Mouse (Mus musculus): ENCODE data around the gene Pak2. TPM values are rescaled to one million over a fixed set of nuclear protein-coding genes. Genes with fewer than 3 reads are reported as not detected.

The Pak2 gene
- polyA plus RNA-seq, 1 experiment, result 16.8 TPM

GRCm38 (mm10) chr16:32059840-32060523, 19.2 kb downstream of the Pak2 start:
- no peak for DNase-seq (ENCODE audit: low read depth in 1 of 2, low spot score in 2 of 2)
- Histone ChIP-seq H3K4me1 (ENCODE audit: control insufficient read depth, insufficient read depth, insufficient read length) (peaks cover 14% of the 10 kb centered on the region; the same call in 1 of the 2 replicates), H3K27me3 (ENCODE audit: control insufficient read depth, insufficient read depth, low read length) (no peaks in the 10 kb centered on the region), H3K36me3 (ENCODE audit: control insufficient read depth, insufficient read depth, low read length) (no peaks in the 10 kb centered on the region), H3K4me3 (ENCODE audit: extremely low read depth, insufficient read depth, insufficient read length) (no peak overlapping the region), H3K27ac (ENCODE audit: insufficient read depth, low read length) (no peak overlapping the region)
- WGBS, result 19% methylated on average over 6 of the region's 6 CpGs
- TF ChIP-seq CTCF (IDR thresholded peaks at IDR 0.05; ENCODE audit: extremely low read depth, insufficient read depth, insufficient read length, insufficient replicate concordance) (no peak), POLR2A (IDR thresholded peaks at IDR 0.05; ENCODE audit: low read depth, low read length) (no peak)

GRCm38 (mm10) chr16:32058817-32059216, 20.3 kb downstream of the Pak2 start:
- no peaks in the 10 kb centered on the region for H3K36me3 ChIP-seq (ENCODE audit: control insufficient read depth, insufficient read depth, low read length)
- no peak overlapping the region for H3K4me3 ChIP-seq (ENCODE audit: extremely low read depth, insufficient read depth, insufficient read length)
- peaks cover 10% of the 10 kb centered on the region; the same call in 1 of the 2 replicates for H3K4me1 ChIP-seq (ENCODE audit: control insufficient read depth, insufficient read depth, insufficient read length)
- DNase-seq (ENCODE audit: low read depth in 1 of 2, low spot score in 2 of 2), result no peak
- H3K27me3 ChIP-seq (ENCODE audit: control insufficient read depth, insufficient read depth, low read length), result no peaks in the 10 kb centered on the region
- TF ChIP-seq CTCF (IDR thresholded peaks at IDR 0.05; ENCODE audit: extremely low read depth, insufficient read depth, insufficient read length, insufficient replicate concordance), result no peak
- no peak for TF ChIP-seq POLR2A (IDR thresholded peaks at IDR 0.05; ENCODE audit: low read depth, low read length)
- H3K27ac ChIP-seq (ENCODE audit: insufficient read depth, low read length), result no peak overlapping the region
- WGBS, result 90% methylated on average over 5 of the region's 5 CpGs

GRCm38 (mm10) chr16:32042367-32042766, 36.8 kb downstream of the Pak2 start:
- WGBS, result 91% methylated on average over 4 of the region's 4 CpGs

GRCm38 (mm10) chr16:32019678-32020077, 59.5 kb downstream of the Pak2 start:
- WGBS, result 92% methylated on average over 9 of the region's 9 CpGs
- Histone ChIP-seq H3K27me3 (ENCODE audit: control insufficient read depth, insufficient read depth, low read length) (no peaks in the 10 kb centered on the region), H3K4me3 (ENCODE audit: extremely low read depth, insufficient read depth, insufficient read length) (no peak overlapping the region), H3K27ac (ENCODE audit: insufficient read depth, low read length) (no peak overlapping the region), H3K36me3 (ENCODE audit: control insufficient read depth, insufficient read depth, low read length) (peaks cover 46% of the 10 kb centered on the region), H3K4me1 (ENCODE audit: control insufficient read depth, insufficient read depth, insufficient read length) (no peaks in the 10 kb centered on the region)
- TF ChIP-seq CTCF (IDR thresholded peaks at IDR 0.05; ENCODE audit: extremely low read depth, insufficient read depth, insufficient read length, insufficient replicate concordance), result no peak
- no peak for TF ChIP-seq POLR2A (IDR thresholded peaks at IDR 0.05; ENCODE audit: low read depth, low read length)
- DNase-seq (ENCODE audit: low read depth in 1 of 2, low spot score in 2 of 2), result no peak

More at GRCm38 (mm10) chr16:32042367-32042766, 36.8 kb downstream of the Pak2 start:
- TF ChIP-seq POLR2A (IDR thresholded peaks at IDR 0.05; ENCODE audit: low read depth, low read length), result no peak
- TF ChIP-seq CTCF (IDR thresholded peaks at IDR 0.05; ENCODE audit: extremely low read depth, insufficient read depth, insufficient read length, insufficient replicate concordance), result no peak
- H3K4me1 ChIP-seq (ENCODE audit: control insufficient read depth, insufficient read depth, insufficient read length), result no peaks in the 10 kb centered on the region
- H3K27me3 ChIP-seq (ENCODE audit: control insufficient read depth, insufficient read depth, low read length), result no peaks in the 10 kb centered on the region
- H3K36me3 ChIP-seq (ENCODE audit: control insufficient read depth, insufficient read depth, low read length), result peaks cover 30% of the 10 kb centered on the region
- no peak for DNase-seq (ENCODE audit: low read depth in 1 of 2, low spot score in 2 of 2)
- H3K4me3 ChIP-seq (ENCODE audit: extremely low read depth, insufficient read depth, insufficient read length), result no peak overlapping the region
- H3K27ac ChIP-seq (ENCODE audit: insufficient read depth, low read length), result no peak overlapping the region

- no peak overlapping the region for H3K4me3 ChIP-seq (ENCODE audit: extremely low read depth, insufficient read depth, insufficient read length)
- no peaks in the 10 kb centered on the region for H3K27me3 ChIP-seq (ENCODE audit: control insufficient read depth, insufficient read depth, low read length)
- 79% methylated on average over 4 of the region's 4 CpGs for WGBS
- DNase-seq (ENCODE audit: low read depth in 1 of 2, low spot score in 2 of 2), result no peak
- H3K4me1 ChIP-seq (ENCODE audit: control insufficient read depth, insufficient read depth, insufficient read length), result no peaks in the 10 kb centered on the region
- no peak for TF ChIP-seq POLR2A (IDR thresholded peaks at IDR 0.05; ENCODE audit: low read depth, low read length)
- no peak for TF ChIP-seq CTCF (IDR thresholded peaks at IDR 0.05; ENCODE audit: extremely low read depth, insufficient read depth, insufficient read length, insufficient replicate concordance)
- H3K36me3 ChIP-seq (ENCODE audit: control insufficient read depth, insufficient read depth, low read length), result peaks cover 1% of the 10 kb centered on the region; the same call in 1 of the 2 replicates
- H3K27ac ChIP-seq (ENCODE audit: insufficient read depth, low read length), result no peak overlapping the region
These were observed 68.8 kb downstream of the Pak2 start for GRCm38 (mm10) chr16:32010330-32010729.

GRCm38 (mm10) chr16:32009913-32010312, 69.2 kb downstream of the Pak2 start:
- Histone ChIP-seq H3K27ac (ENCODE audit: insufficient read depth, low read length) (no peak overlapping the region), H3K4me3 (ENCODE audit: extremely low read depth, insufficient read depth, insufficient read length) (no peak overlapping the region), H3K36me3 (ENCODE audit: control insufficient read depth, insufficient read depth, low read length) (peaks cover 1% of the 10 kb centered on the region; the same call in 1 of the 2 replicates), H3K27me3 (ENCODE audit: control insufficient read depth, insufficient read depth, low read length) (no peaks in the 10 kb centered on the region), H3K4me1 (ENCODE audit: control insufficient read depth, insufficient read depth, insufficient read length) (no peaks in the 10 kb centered on the region)
- DNase-seq (ENCODE audit: low read depth in 1 of 2, low spot score in 2 of 2), result no peak
- TF ChIP-seq CTCF (IDR thresholded peaks at IDR 0.05; ENCODE audit: extremely low read depth, insufficient read depth, insufficient read length, insufficient replicate concordance) (no peak), POLR2A (IDR thresholded peaks at IDR 0.05; ENCODE audit: low read depth, low read length) (no peak)
- 45% methylated on average over 5 of the region's 5 CpGs for WGBS

All from spleen, adult 2 months (tissue).